Mouse (Mus musculus) lung, adult 2 months (tissue): ENCODE measurements around the gene Myo16.

ENCODE experiments used
- CTCF ChIP-seq: fragments of 200-500 bp; IDR thresholded peaks from 2 replicates; pipeline ENCODE4 v1.5.1; 2011; ENCODE audit warnings: mild to moderate bottlenecking, low read length, control low read depth; ENCODE audit not compliant: insufficient read depth
- POLR2A ChIP-seq: fragments of 200-500 bp; IDR thresholded peaks from 2 replicates; pipeline ENCODE4 v1.6.1; 2011; ENCODE audit warnings: low read depth, mild to moderate bottlenecking, control low read depth, low read length, borderline replicate concordance; ENCODE audit errors: extremely low read depth

DNA sequence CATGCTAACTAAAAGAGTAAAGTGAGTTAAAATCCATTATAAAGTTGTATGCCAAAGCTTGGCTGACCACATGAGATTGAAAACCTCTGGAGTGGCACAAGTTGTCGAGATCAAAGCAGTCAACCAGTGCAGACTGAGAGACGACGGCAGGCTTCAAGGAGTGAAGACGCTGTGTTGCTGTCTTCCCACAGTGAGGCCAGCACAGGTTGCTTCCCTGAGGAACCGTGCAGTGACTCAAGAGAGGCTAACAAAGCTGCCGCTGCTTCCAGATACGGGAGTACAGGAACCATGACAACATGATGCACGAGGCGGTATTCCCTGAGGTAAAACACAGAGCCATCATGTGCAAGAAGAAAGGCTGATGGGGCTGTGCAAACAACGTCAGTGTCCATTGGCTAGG, 158.6 kb downstream of the Myo16 start:
- no peak for TF ChIP-seq POLR2A
- no peak for TF ChIP-seq CTCF
